In the genomic region with DNA sequence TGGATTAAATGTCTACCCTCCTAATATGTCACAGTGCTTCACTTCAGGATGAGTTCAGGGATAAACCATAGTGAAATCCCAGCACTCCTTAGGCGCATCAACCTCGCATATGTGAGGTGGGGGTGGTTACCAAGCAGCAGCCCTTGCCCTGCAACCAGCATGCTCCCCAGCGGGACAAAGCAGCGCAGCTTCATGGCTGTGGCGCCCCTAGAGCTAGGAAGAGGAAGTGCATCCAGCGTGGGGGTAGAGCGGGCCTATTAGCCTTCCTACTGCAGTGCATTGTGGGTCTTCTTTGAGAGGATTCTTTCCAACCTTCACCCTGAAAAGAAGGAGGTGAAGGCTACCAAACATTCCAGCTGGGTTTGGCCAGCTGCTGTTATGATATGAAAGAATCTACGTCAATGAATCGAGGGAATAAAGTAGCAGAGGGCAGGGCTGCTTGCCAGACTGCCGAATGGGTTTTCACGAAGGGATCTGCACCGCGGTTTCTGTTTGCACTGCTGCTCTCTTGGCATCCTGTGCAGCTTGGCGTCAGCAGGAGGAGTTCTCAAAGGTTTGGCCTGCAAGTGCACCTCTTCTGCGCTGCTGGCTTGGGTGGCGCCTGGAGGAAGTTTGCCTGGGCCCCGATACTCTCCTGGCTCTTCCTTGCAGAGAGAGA, we compare ENCODE assay signal across 8 mouse cellular contexts.
DNase-seq lines count a peak whose midpoint lies in the region; ATAC-seq and TF ChIP-seq lines count a peak whose summit lies in the region.
"Had no signal": no experiment of that assay in that cellular context is flagged by ENCODE, and none has a peak within 500 bp of the region (broad histone marks: within the 10 kb centered on the region; RNA-seq: fewer than 3 reads in every experiment).

No protein-coding gene starts in this region.

- TF ChIP-seq POLR2A in testis, adult 2 months (IDR thresholded peaks at IDR 0.05; ENCODE audit: control insufficient read depth, low read depth, low read length) = no peak

- H3K9me3 ChIP-seq in G1E (replicated peaks) = 0 out of 2 replicates have a peak, but pooled peaks cover 2% of the 10 kb centered on the region
- no peaks in the 10 kb centered on the region for H3K9me3 ChIP-seq in lung, embryonic 16.5 days (ENCODE audit: control insufficient read depth, low read length)
- H3K9me3 ChIP-seq: embryonic facial prominence, embryonic 13.5 days had no signal

- H3K27ac ChIP-seq in layer of hippocampus, adult 2 months = no peak overlapping the region
- peak overlapping the region; percentile 37 for H3K27ac ChIP-seq in lung, embryonic 16.5 days (ENCODE audit: low read length)
- no peak overlapping the region; the same call in 1 of the 2 replicates for H3K27ac ChIP-seq in testis, adult 2 months (ENCODE audit: control insufficient read depth, insufficient read depth, low read depth, low read length)
- H3K27ac ChIP-seq: embryonic facial prominence, embryonic 13.5 days had no signal

- H3K9ac ChIP-seq in lung, embryonic 16.5 days (ENCODE audit: low read length) = no peak overlapping the region
- H3K9ac ChIP-seq: embryonic facial prominence, embryonic 13.5 days had no signal

- H3K4me1 ChIP-seq in G1E (ENCODE audit: insufficient read depth, low read depth, low read length) = peaks cover 12% of the 10 kb centered on the region
- peaks cover 4% of the 10 kb centered on the region; the same call in 1 of the 2 replicates for H3K4me1 ChIP-seq in lung, embryonic 16.5 days (replicated peaks; ENCODE audit: control insufficient read depth, insufficient read depth, low read length)
- H3K4me1 ChIP-seq in testis, adult 2 months (ENCODE audit: control insufficient read depth, insufficient read depth, low read length) = peaks cover 7% of the 10 kb centered on the region

- WGBS in lung, embryonic 16.5 days = 56% methylated on average over 17 of the region's 17 CpGs

- peak; percentile 72 for TF ChIP-seq CTCF in layer of hippocampus, adult 2 months (conservative IDR thresholded peaks at IDR 0.05)
- peak; percentile 38; the same call in 1 of the 2 replicates for TF ChIP-seq CTCF in G1E (IDR thresholded peaks at IDR 0.05; ENCODE audit: low read depth, low read length)
- peak; percentile 98 for TF ChIP-seq CTCF in testis, adult 2 months (IDR thresholded peaks at IDR 0.05; ENCODE audit: control insufficient read depth, insufficient read depth, insufficient replicate concordance, low read depth, low read length)

- ATAC-seq in G1E (ENCODE audit: extremely low read depth, insufficient number of reproducible peaks, low FRiP score, poor library complexity, severe bottlenecking) = no peak
- ATAC-seq in lung, embryonic 16.5 days (ENCODE audit: low read depth) = peak; percentile 66; the same call in 1 of the 2 replicates

- H3K36me3 ChIP-seq in G1E (replicated peaks) = no peaks in the 10 kb centered on the region
- no peaks in the 10 kb centered on the region for H3K36me3 ChIP-seq in lung, embryonic 16.5 days (ENCODE audit: control insufficient read depth, insufficient read depth, low read length)
- no peaks in the 10 kb centered on the region for H3K36me3 ChIP-seq in testis, adult 2 months (ENCODE audit: control insufficient read depth, insufficient read depth, low read length)
- H3K36me3 ChIP-seq: embryonic facial prominence, embryonic 13.5 days had no signal

- no peaks in the 10 kb centered on the region for H3K27me3 ChIP-seq in G1E (ENCODE audit: insufficient read depth, low read length)
- no peaks in the 10 kb centered on the region for H3K27me3 ChIP-seq in lung, embryonic 16.5 days (ENCODE audit: control insufficient read depth, insufficient read depth, low read depth, low read length)
- no peaks in the 10 kb centered on the region for H3K27me3 ChIP-seq in testis, adult 2 months (ENCODE audit: control insufficient read depth, insufficient read depth, low read length)

- no peak overlapping the region for H3K4me2 ChIP-seq in lung, embryonic 16.5 days (ENCODE audit: low read depth, low read length)
- H3K4me2 ChIP-seq: embryonic facial prominence, embryonic 13.5 days had no signal

- H3K4me3 ChIP-seq in layer of hippocampus, adult 2 months = no peak overlapping the region
- H3K4me3 ChIP-seq in G1E (ENCODE audit: low read depth, low read length) = no peak overlapping the region
- H3K4me3 ChIP-seq in lung, embryonic 16.5 days (ENCODE audit: low read length) = no peak overlapping the region
- H3K4me3 ChIP-seq in testis, adult 2 months (ENCODE audit: control insufficient read depth, low read depth, low read length) = peak overlapping the region; percentile 53
- H3K4me3 ChIP-seq: embryonic facial prominence, embryonic 13.5 days had no signal

- DNase-seq in layer of hippocampus, adult 2 months (ENCODE audit: low spot score in 2 of 2) = no peak
- DNase-seq in layer of hippocampus, adult 9-11 months = no peak
- DNase-seq in G1E (ENCODE audit: low spot score) = no peak
- peak; percentile 50 for DNase-seq in cerebellum, adult 9-11 months
- DNase-seq in urinary bladder, adult 18-20 months (ENCODE audit: low spot score in 2 of 2) = no peak

Comparison
In these comparisons a context has a peak if more than half of its experiments do, and no peak if none do; other contexts are left out.
1. CTCF ChIP-seq: peak in every context shown above with its lines; median percentile 98 in testis, adult 2 months; 72 in layer of hippocampus, adult 2 months; 38 in G1E.